Mouse (Mus musculus) forebrain, embryonic 15.5 days (tissue): ENCODE measurements at regions not wholly inside any gene's neighbourhood (a gene's known extent, or its start where the extent isn't known, plus 50 kb on each side); places are given as distances from the start of the nearest gene placed in this dataset.

ENCODE experiments used
- ATAC-seq: fragments of 200-750 bp; cut with Nextera tagmentation; replicated peaks from 2 replicates; pipeline ENCODE4 v1.8.0; 2017; ENCODE audit warnings: mild to moderate bottlenecking, moderate TSS enrichment, moderate library complexity
- H3K27ac ChIP-seq: fragments of 300-500 bp; sonication (generic); replicated peaks from 2 replicates; pipeline ENCODE4 v1.5.1; 2015; ENCODE audit warnings: mild to moderate bottlenecking, inconsistent platforms
- H3K27me3 ChIP-seq: fragments of 300-500 bp; sonication (generic); 2 replicates; pipeline ENCODE4 v1.6.1; 2015; ENCODE audit warnings: inconsistent platforms
- H3K36me3 ChIP-seq: fragments of 300-500 bp; sonication (generic); 2 replicates; pipeline ENCODE4 v1.6.1; 2015; ENCODE audit warnings: mild to moderate bottlenecking, inconsistent platforms
- H3K4me1 ChIP-seq: fragments of 300-500 bp; sonication (generic); 2 replicates; pipeline ENCODE4 v1.6.1; 2015; ENCODE audit warnings: inconsistent platforms
- H3K4me2 ChIP-seq: fragments of 300-500 bp; sonication (generic); replicated peaks from 2 replicates; pipeline ENCODE4 v1.6.1; 2015; ENCODE audit warnings: mild to moderate bottlenecking, inconsistent platforms
- H3K4me3 ChIP-seq: fragments of 300-500 bp; sonication (generic); 2 replicates; pipeline ENCODE4 v1.5.1; 2015; ENCODE audit warnings: mild to moderate bottlenecking, inconsistent platforms
- H3K9ac ChIP-seq: fragments of 300-500 bp; sonication (generic); replicated peaks from 2 replicates; pipeline ENCODE4 v1.6.1; 2015; ENCODE audit warnings: mild to moderate bottlenecking, inconsistent platforms
- H3K9me3 ChIP-seq: fragments of 300-500 bp; sonication (generic); 2 replicates; pipeline ENCODE4 v1.6.1; 2016; ENCODE audit warnings: inconsistent platforms
- WGBS: fragments of 180-500 bp; shearing (Covaris S2); methylation state at CpG from one replicate; pipeline ENCODE4 v1.1.7; 2015; ENCODE audit warnings: mixed read lengths; 5-methylcytosine and 5-hydroxymethylcytosine counted together

DNA sequence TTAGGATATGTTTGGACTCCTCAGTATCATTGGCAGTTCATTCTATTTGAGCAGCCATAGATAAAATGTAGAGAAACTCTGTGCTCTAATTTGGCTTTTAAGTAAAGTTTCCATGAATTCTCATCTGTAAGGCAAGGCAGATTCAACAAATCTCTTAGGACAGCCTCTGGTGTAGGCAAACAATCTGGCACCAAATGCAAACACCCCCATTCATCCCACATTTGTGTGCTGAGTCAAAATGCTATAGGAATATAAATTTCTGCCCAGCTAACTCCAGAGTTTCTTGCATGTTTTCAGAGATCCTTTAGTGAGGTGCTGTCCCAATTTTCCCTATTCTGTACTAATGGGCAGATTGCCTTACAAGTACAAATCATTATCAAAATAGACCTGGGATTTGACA, 695.7 kb upstream of the Kif18a start:
- Histone ChIP-seq H3K36me3 (no peaks in the 10 kb centered on the region), H3K27ac (no peak overlapping the region), H3K27me3 (no peaks in the 10 kb centered on the region), H3K4me1 (no peaks in the 10 kb centered on the region), H3K9ac (no peak overlapping the region), H3K4me3 (no peak overlapping the region), H3K4me2 (no peak overlapping the region), H3K9me3 (no peaks in the 10 kb centered on the region)
- no peak for ATAC-seq

DNA sequence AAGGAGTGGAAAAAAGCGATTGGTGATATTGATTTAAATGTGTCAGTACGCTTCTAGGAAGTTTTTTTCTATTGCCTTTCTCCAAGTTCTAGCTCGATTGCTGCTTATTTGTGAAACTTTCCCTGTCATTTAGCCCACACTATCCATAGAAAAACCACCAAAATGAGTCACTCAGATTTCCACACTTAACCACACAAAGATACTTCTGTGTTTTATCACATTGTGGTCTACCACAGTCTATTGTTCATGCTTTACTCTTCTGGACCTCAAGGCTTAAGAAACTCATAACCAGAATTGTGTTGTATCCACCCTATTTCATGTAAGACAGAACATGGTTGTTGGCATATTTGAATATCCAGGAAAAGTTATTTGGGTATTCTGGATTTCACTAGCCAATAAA, 687.0 kb upstream of the Kif18a start:
- ATAC-seq: no peak
- 85% methylated on average over 3 of the region's 3 CpGs for WGBS
- Histone ChIP-seq H3K36me3 (no peaks in the 10 kb centered on the region), H3K4me3 (no peak overlapping the region), H3K9ac (no peak overlapping the region), H3K4me1 (no peaks in the 10 kb centered on the region), H3K27me3 (no peaks in the 10 kb centered on the region), H3K27ac (no peak overlapping the region), H3K9me3 (no peaks in the 10 kb centered on the region), H3K4me2 (no peak overlapping the region)

- no peak overlapping the region for H3K4me2 ChIP-seq
- no peak overlapping the region for H3K4me3 ChIP-seq
- no peaks in the 10 kb centered on the region for H3K9me3 ChIP-seq
- 49% methylated on average over 1 of the region's 1 CpGs for WGBS
- no peak overlapping the region for H3K27ac ChIP-seq
- H3K27me3 ChIP-seq: no peaks in the 10 kb centered on the region
- no peak for ATAC-seq
- H3K4me1 ChIP-seq: no peaks in the 10 kb centered on the region
- no peaks in the 10 kb centered on the region for H3K36me3 ChIP-seq
- H3K9ac ChIP-seq: no peak overlapping the region
Measured at GRCm38 (mm10) chr2:108600346-108600745, 680.2 kb upstream of the Kif18a start.

- no peak for ATAC-seq
- no peak overlapping the region for H3K4me2 ChIP-seq
- H3K9me3 ChIP-seq: no peaks in the 10 kb centered on the region
- H3K9ac ChIP-seq: no peak overlapping the region
- no peaks in the 10 kb centered on the region for H3K36me3 ChIP-seq
- no peaks in the 10 kb centered on the region for H3K27me3 ChIP-seq
- no peak overlapping the region for H3K4me3 ChIP-seq
- H3K27ac ChIP-seq: no peak overlapping the region
- H3K4me1 ChIP-seq: peaks cover 2% of the 10 kb centered on the region; the same call in 1 of the 2 replicates
Measured at GRCm38 (mm10) chr2:108619580-108619979, 661.0 kb upstream of the Kif18a start.

DNA sequence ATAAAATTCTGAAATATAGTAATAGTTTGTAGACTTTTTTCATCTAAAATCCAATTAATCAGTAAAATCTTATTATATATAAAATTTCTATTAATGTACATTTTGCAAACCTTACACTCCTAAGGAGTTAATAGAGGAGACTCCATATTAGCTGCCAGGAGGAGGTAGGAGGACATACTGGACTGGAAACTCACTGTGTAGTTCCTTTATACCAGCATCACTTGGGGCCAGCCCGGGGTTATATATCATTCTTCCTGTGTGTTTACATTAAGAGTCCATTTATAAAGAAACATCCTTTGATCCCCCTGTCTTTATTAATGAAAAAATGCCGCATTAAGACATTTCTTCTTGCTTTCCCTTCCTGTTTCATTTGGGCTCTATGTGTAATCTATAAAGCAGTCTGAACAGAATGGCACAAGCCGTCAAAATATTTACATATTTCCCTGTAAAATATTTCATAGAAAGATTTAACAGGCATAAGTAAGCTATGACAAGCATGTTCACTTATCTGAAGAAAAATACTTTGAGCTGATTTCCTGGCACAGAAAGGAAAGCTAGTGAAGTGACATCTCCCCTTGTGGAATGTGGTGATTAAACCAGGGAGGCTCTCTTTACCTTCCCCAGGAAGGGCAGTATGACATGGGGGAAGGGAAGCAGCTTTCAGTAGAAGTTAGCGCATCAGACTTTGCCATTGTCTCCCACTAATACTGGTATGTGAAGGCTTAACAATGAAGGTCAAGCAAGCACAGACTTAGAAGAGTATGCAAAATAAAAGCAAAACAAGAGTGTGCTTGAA, 658.0 kb upstream of the Kif18a start:
- ATAC-seq: no peak
- Histone ChIP-seq H3K4me1 (no peaks in the 10 kb centered on the region), H3K27me3 (no peaks in the 10 kb centered on the region), H3K4me2 (no peak overlapping the region), H3K27ac (no peak overlapping the region), H3K9me3 (no peaks in the 10 kb centered on the region), H3K36me3 (no peaks in the 10 kb centered on the region), H3K9ac (no peak overlapping the region), H3K4me3 (no peak overlapping the region)
- 76% methylated on average over 4 of the region's 4 CpGs for WGBS

- Histone ChIP-seq H3K36me3 (no peaks in the 10 kb centered on the region), H3K4me1 (no peaks in the 10 kb centered on the region), H3K27ac (no peak overlapping the region), H3K9me3 (no peaks in the 10 kb centered on the region), H3K27me3 (no peaks in the 10 kb centered on the region), H3K4me2 (no peak overlapping the region), H3K4me3 (no peak overlapping the region), H3K9ac (no peak overlapping the region)
- ATAC-seq: no peak
- WGBS: 58% methylated on average over 4 of the region's 4 CpGs
Measured at GRCm38 (mm10) chr2:108635644-108636043, 644.9 kb upstream of the Kif18a start.

DNA sequence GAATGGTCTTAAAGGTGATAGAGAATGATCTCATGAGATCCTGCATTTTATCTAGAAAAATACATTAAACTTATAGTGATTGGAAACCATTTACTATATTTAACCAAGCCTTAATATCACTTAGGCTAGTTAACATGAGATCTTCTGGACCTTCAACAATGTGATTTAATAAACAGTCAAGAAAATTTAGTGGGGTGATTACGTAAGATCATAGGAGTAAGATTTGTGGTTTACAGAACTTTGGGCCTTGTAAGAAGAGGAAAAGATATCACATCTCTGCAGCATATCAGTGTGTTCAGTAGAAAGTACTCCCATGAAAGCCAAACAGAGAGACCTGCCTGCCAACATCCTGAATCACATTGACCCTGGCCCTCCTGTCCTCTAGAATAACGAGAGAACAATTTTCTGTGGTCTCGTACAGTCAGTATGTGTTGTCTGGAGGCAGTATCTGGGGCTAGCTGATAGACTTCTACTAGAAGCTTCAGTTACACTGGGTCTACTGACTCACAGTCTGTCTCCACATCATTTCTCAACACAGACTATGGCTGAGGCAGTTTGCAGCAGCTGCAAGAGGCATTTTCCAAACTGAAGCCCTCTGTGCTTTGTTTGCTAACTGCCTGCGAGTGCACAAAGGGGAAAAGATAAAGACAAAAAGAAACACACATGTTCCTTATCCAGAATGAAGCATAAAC, 619.7 kb upstream of the Kif18a start:
- Histone ChIP-seq H3K27ac (no peak overlapping the region), H3K4me3 (no peak overlapping the region), H3K9me3 (no peaks in the 10 kb centered on the region), H3K4me2 (no peak overlapping the region), H3K4me1 (no peaks in the 10 kb centered on the region), H3K36me3 (no peaks in the 10 kb centered on the region), H3K27me3 (no peaks in the 10 kb centered on the region), H3K9ac (no peak overlapping the region)
- no peak for ATAC-seq
- 71% methylated on average over 4 of the region's 4 CpGs for WGBS

DNA sequence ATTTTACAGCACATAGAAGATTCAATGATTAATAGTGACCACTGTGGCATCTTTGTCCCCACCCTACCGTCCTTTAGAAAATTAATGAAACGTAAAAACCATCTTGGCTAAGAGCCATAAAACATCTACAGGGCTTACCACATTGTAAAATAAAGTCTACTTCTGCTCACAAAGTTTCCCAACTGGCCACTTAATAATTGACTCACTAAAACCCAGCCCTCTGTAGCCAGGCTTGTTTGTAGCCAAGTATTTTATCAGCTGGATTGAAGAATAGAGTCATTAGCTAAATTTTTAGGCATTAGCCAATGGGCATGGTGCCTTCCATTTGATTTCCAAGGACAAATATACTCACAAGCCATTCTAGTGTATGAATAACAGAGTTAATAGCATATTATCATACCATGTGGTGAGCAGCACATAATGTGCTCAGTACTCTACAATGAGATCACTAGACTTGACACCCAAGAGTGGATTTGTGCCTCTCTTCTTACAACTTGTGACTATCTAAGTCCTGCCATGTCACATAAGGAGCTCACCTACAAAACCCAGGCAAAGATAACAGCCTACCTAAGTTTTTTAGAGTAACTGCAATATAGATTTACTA, 602.7 kb upstream of the Kif18a start:
- H3K4me1 ChIP-seq: no peaks in the 10 kb centered on the region
- H3K4me2 ChIP-seq: no peak overlapping the region
- WGBS: 52% methylated on average over 2 of the region's 2 CpGs
- no peaks in the 10 kb centered on the region for H3K9me3 ChIP-seq
- no peaks in the 10 kb centered on the region for H3K36me3 ChIP-seq
- no peak overlapping the region for H3K9ac ChIP-seq
- H3K27me3 ChIP-seq: no peaks in the 10 kb centered on the region
- no peak for ATAC-seq
- H3K27ac ChIP-seq: no peak overlapping the region
- H3K4me3 ChIP-seq: no peak overlapping the region

DNA sequence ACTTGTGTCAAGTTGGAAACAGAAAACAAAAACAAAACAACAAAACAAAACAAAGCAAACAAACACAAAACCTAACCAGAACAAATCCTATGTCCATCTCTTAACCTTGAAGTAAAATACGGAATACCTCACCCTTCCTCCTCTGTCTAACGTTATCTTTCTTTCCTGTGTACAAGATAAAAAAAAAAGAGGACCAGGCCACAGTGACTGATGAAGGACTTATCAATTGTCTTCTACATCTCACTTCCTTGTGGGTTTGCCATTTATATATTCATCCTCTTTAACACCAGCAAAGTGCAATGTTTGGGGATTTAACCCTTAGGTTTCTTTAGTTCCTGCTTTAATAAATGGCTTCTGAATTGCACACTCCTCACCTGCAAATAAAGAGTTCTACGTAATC, 599.0 kb upstream of the Kif18a start:
- Histone ChIP-seq H3K9me3 (no peaks in the 10 kb centered on the region), H3K27ac (no peak overlapping the region), H3K4me3 (no peak overlapping the region), H3K36me3 (no peaks in the 10 kb centered on the region), H3K9ac (no peak overlapping the region), H3K4me1 (no peaks in the 10 kb centered on the region), H3K27me3 (no peaks in the 10 kb centered on the region), H3K4me2 (no peak overlapping the region)
- no peak for ATAC-seq
- WGBS: 91% methylated on average over 3 of the region's 3 CpGs

GRCm38 (mm10) chr2:108686019-108686743, 594.4 kb upstream of the Kif18a start:
- no peak for ATAC-seq
- Histone ChIP-seq H3K36me3 (no peaks in the 10 kb centered on the region), H3K4me3 (no peak overlapping the region), H3K27ac (no peak overlapping the region), H3K27me3 (no peaks in the 10 kb centered on the region), H3K9ac (no peak overlapping the region), H3K4me2 (no peak overlapping the region), H3K4me1 (no peaks in the 10 kb centered on the region), H3K9me3 (no peaks in the 10 kb centered on the region)
- 80% methylated on average over 6 of the region's 6 CpGs for WGBS

DNA sequence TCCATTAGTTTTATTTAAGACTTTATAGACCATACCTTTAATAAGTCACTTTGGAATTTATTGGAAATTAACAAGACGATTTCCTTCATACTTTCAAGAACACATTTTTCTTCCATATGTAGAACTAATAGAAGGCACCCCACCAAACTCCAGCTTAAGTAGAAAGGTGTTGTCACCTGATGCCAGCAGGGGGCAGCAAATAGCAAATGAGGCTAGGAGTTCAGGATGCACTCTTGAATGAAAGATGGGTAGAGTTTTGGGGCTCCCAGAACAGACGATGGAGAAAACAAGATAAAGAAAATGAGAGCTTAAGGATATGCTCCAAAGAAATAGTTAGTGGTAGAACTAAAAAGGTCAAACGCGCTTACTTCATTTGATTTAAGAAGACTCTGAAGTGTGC, 590.4 kb upstream of the Kif18a start:
- Histone ChIP-seq H3K9me3 (no peaks in the 10 kb centered on the region), H3K36me3 (no peaks in the 10 kb centered on the region), H3K4me3 (no peak overlapping the region), H3K4me2 (no peak overlapping the region), H3K27me3 (no peaks in the 10 kb centered on the region), H3K27ac (no peak overlapping the region), H3K4me1 (no peaks in the 10 kb centered on the region), H3K9ac (no peak overlapping the region)
- ATAC-seq: no peak
- 60% methylated on average over 4 of the region's 4 CpGs for WGBS
